Mouse (Mus musculus): ENCODE data around the gene Ccdc113. TPM values are rescaled to one million over a fixed set of nuclear protein-coding genes. Genes with fewer than 3 reads are reported as not detected.
A peak's percentile ranks its signal among the peaks of the same experiment; 100 is the strongest.

Gene Ccdc113
- total RNA-seq, 2 experiments from 2014 or later = 3.3 to 3.4 TPM

DNA sequence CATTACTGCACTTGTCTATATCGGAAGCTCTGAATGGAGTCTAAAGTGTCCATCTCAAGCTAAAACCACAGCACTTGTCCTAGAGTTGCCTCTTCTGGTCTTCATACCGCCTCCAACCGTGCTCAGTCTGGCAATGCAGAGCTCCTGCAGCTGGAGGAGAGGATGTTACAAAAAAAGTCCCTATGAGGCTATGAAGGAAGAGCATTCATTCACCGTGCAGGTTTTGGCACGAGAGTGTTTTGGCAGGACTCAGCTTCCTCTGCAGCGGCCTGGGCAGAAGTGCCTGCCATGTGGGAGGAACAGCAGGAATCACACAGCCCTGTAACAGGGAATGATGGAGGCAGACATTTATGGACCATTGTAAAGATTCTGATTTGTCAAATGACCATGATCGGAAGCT is 31.5 kb upstream of the Ccdc113 start:
- peak in 1 of 2 experiments; percentile 26 for DNase-seq (ENCODE audit: extremely low spot score in 1 of 2, low spot score in 2 of 2)
- TF ChIP-seq CTCF (IDR thresholded peaks at IDR 0.05) = no peak
- Histone ChIP-seq H3K27ac (no peak overlapping the region), H3K4me3 (no peak overlapping the region)
- intact Hi-C loops (cut with DNase I) = loop anchor here (5.0 kb wide), 1 partner anchor 85 kb away; no protein-coding TSS in a partner anchor

DNA sequence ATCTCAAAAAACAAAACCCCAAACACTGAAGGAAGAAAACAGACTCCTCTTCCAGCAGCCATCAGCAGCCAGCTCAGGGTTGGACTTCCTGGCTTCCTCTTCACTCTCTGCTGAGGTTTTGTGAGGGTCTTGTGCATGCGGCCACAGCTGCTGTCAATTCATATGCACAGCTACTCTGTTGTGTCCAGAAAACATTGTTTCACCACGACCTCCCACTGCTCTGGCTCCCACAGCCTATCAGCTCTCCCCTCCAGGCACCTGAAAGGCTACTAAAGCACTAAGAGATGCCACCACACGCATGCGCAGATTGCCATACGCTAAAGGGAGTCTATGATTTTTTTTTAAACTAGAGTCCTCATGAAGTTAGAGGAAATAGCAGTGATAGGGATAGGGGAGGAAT is 29.1 kb upstream of the Ccdc113 start:
- intact Hi-C loops (cut with DNase I) = loop anchor here (5.0 kb wide), 1 partner anchor 82 kb away; no protein-coding TSS in a partner anchor

DNA sequence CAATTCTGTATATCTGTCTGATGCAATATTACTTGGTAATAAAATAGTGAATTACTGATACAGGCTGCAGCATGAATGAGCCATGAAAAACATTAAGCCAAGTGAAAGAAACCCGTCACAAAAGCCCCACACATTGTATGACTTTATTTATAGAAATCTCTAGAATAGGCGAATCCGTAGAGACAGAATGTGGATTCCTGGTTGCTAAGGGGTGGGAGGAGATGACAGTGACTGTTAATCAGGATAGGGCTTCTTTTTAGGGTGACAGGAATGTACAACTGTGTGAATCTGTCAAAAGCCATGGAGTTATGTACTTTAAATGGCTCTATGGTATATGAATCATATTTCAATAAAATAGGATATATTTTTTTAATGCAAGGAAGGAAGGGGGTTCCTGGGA is 28.3 kb upstream of the Ccdc113 start:
- DNase-seq (ENCODE audit: extremely low spot score in 1 of 2, low spot score in 2 of 2) = no peak
- intact Hi-C loops (cut with DNase I) = no loop called here
- H3K27ac ChIP-seq = peak overlapping the region; percentile 68
- no peak for TF ChIP-seq CTCF (IDR thresholded peaks at IDR 0.05)
- no peak overlapping the region for H3K4me3 ChIP-seq

More for the DNA sequence above, 29.1 kb upstream of the Ccdc113 start:
- Histone ChIP-seq H3K4me3 (no peak overlapping the region), H3K27ac (no peak overlapping the region)
- no peak for DNase-seq (ENCODE audit: extremely low spot score in 1 of 2, low spot score in 2 of 2)
- no peak for TF ChIP-seq CTCF (IDR thresholded peaks at IDR 0.05)

DNA sequence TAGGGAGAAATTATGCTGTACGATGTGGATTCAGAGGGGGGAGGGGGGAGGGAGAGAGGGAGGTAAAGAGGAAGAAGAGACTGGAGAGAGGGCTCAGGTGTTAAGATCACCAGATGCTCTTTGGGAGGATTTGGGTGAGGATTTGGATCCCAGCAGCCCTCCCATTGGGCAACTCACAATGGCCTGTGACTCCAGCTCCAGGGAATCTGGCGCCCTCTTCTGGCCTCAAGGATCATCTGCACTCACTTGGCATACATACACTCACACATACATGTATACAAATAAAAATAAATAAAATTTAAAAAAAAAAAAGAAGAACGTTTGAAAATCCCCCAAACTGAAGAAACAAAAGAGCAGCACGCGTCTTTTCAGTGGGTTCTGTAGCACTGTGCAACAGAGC is 27.6 kb upstream of the Ccdc113 start:
- Histone ChIP-seq H3K4me3 (no peak overlapping the region), H3K27ac (peak overlapping the region; percentile 68; the same call in 1 of the 2 replicates)
- peak; percentile 35 for TF ChIP-seq CTCF (IDR thresholded peaks at IDR 0.05)
- intact Hi-C loops (cut with DNase I) = no loop called here
- no peak for DNase-seq (ENCODE audit: extremely low spot score in 1 of 2, low spot score in 2 of 2)

DNA sequence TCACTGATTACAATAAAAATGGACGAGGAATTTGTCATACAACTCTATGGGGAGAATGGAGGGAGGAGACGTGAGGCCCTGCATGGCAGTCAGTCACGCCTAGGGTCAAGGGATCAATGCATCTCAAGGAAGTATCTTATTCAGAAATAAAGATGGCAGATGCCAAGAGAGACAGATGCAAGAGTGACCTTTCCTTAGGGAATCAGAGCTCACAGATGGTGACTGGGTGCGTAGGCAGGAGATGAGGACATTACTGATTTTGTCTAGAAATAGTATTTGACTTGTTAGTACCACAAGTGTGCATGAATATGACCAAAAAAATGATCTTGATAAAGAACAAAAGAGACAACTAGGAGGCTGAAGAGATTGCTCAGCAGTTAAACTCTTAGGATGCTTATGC is 21.6 kb upstream of the Ccdc113 start:
- Histone ChIP-seq H3K4me3 (no peak overlapping the region), H3K27ac (no peak overlapping the region)
- no peak for TF ChIP-seq CTCF (IDR thresholded peaks at IDR 0.05)
- intact Hi-C loops (cut with DNase I) = no loop called here
- DNase-seq (ENCODE audit: extremely low spot score in 1 of 2, low spot score in 2 of 2) = no peak

DNA sequence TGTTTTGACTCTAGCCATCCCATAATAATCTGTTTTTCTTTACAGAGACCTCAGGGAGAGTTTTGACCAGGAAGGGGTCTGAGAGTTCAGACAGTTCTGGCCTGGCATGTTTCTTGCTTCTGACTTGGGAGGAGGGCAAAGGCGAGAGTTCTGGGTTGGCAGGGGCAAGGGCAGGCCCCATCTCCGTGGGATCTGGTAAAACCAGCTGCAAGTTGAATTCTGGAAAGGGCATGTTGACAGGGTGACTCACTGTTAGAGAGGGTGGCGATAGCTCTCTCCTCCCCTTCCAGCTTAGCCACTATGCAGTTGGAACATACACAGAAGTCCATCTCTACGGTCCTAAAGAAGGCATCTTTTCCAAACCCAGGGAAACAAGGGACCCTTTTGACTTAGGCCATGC is 20.7 kb upstream of the Ccdc113 start:
- H3K4me3 ChIP-seq = no peak overlapping the region
- no peak for TF ChIP-seq CTCF (IDR thresholded peaks at IDR 0.05)
- H3K27ac ChIP-seq = no peak overlapping the region
- DNase-seq (ENCODE audit: extremely low spot score in 1 of 2, low spot score in 2 of 2) = no peak
- intact Hi-C loops (cut with DNase I) = no loop called here

DNA sequence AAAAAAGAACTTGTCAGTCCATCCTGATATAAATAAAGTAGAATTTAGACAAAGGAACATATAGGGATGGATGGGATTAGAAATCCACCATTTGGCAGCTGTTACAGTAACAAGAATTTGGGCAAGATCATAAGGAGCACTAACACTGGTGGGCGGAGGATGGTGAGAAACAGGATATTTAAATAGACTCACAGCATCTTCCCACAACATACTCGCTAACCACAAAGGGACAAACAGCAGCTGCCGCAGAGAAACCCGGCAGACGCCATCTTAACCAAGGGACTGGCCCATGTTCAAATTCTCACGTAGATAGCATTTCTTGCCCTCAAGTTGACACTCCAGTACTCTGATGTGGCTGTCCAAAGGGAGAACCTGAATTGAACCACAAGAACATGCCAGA is 17.0 kb upstream of the Ccdc113 start:
- peak in 1 of 2 experiments; percentile 23 for DNase-seq (ENCODE audit: extremely low spot score in 1 of 2, low spot score in 2 of 2)
- Histone ChIP-seq H3K4me3 (no peak overlapping the region), H3K27ac (no peak overlapping the region)
- TF ChIP-seq CTCF (IDR thresholded peaks at IDR 0.05) = no peak
- intact Hi-C loops (cut with DNase I) = no loop called here

DNA sequence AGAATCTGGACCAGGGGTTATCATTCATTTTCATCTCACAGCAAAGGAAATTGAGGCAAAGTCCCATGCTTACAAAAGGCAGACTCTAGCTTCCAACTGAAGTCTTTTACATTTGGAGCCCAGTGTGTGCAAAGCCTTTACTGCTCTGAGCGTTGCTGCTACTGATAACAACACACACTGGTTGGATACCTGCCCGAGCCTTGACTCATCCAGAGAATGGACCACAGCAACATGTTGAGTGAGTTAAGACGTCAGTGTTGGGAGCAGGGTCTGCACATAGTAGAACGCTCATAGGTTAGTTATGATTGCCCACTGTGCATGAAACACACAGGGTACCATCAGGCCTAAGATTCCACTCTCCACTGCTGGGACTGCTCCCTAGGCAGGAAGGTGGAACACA is 9.9 kb upstream of the Ccdc113 start:
- H3K27ac ChIP-seq = no peak overlapping the region

DNA sequence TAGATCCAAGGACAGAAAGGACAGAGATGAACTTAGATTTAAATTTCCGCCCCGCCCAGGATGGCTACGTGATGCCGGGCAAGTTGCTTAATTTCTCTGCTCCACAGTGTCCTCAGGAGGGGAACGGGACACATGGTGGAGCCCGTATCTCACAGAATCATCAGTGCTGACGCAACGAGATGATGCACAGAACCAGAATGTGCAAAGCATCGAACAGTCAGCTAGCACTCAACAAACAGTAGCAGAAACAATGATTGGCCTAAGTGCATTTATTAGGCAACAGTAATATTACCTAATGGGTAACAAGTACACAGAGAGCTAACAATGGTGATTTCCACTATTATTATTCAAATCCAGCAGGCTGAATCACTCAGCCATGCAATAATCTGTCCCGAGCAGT is 5.7 kb upstream of the Ccdc113 start:
- intact Hi-C loops (cut with DNase I) = no loop called here
- no peak for DNase-seq (ENCODE audit: extremely low spot score in 1 of 2, low spot score in 2 of 2)

More for the DNA sequence above, 9.9 kb upstream of the Ccdc113 start:
- no peak for DNase-seq (ENCODE audit: extremely low spot score in 1 of 2, low spot score in 2 of 2)
- TF ChIP-seq CTCF (IDR thresholded peaks at IDR 0.05) = no peak
- intact Hi-C loops (cut with DNase I) = no loop called here
- no peak overlapping the region for H3K4me3 ChIP-seq

DNA sequence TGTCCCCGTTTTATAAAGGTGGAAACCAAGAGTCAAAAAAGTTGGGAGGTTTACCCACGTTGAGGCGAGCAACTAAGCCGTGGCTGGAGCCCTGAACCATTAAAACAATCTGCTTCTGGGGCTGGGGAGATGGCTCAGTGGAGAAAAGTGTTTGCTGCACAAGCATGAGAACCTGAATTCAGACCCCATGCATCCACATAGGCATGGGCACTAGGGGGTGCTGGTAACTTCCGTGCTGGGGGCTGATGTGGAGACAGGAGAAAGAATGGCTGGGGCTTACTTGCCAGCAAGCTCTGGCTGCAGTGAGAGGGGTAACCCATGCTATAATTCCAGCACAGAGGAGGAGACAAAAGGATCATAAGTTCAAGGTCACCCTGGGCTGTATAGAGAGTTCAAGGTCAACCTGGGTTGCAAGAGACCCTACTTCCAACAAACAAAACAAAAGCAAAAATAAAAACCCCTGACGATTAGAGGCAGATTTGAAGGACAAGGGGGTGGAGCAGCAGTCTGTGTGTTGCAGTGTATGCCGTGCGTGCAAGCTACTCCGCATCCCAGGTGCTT is 5.1 kb upstream of the Ccdc113 start:
- Histone ChIP-seq H3K4me3 (no peak overlapping the region), H3K27ac (no peak overlapping the region)
- intact Hi-C loops (cut with DNase I) = no loop called here
- peak; percentile 32 for TF ChIP-seq CTCF (IDR thresholded peaks at IDR 0.05)
- DNase-seq (ENCODE audit: extremely low spot score in 1 of 2, low spot score in 2 of 2) = no peak

More for the DNA sequence above, 5.7 kb upstream of the Ccdc113 start:
- TF ChIP-seq CTCF (IDR thresholded peaks at IDR 0.05) = no peak
- no peak overlapping the region for H3K27ac ChIP-seq
- no peak overlapping the region for H3K4me3 ChIP-seq

DNA sequence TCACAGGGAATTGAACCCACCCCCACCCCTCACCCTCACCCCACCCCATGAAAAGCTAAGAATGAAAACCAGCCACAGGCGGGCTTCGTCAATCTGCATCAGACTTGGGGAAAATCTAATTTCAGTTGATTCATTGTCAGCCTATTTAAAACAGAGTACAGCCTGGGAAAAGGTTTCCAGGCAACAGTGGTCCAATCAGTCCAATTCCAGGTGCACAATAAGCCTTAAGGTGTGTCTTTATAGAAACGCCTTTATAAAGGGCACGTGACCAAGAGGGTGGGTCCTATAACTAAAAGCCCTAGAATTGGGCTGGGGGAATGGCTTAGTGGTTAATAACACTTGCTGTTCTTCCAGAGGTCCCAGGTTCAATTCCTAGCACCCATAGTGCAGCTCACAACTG is 1.7 kb upstream of the Ccdc113 start:
- no peak for DNase-seq (ENCODE audit: extremely low spot score in 1 of 2, low spot score in 2 of 2)
- Histone ChIP-seq H3K27ac (no peak overlapping the region), H3K4me3 (no peak overlapping the region)
- intact Hi-C loops (cut with DNase I) = loop anchor here (5.0 to 10.0 kb wide), 3 partner anchors 47 to 277 kb away; no protein-coding TSS in a partner anchor
- no peak for TF ChIP-seq CTCF (IDR thresholded peaks at IDR 0.05)

DNA sequence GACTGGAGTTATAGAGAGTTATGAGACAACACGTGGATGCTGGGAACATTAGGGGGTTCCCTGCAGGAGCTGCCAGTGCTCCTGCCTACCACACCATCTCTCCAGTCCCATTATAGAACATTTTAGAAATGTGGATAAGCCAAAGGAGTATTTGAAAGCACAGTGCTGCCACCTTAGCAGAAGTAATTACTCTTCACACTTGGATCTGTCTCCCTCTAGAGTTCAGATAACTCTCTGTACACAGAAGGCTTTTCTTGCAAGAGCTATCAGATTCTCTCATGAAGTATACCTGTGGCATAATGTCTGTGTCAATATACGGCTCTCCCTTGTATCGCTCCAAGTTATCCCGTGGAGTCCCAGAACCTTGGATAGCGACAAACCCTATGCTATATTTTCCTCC is 5.6 kb downstream of the Ccdc113 start:
- intact Hi-C loops (cut with DNase I) = loop anchor here (10.0 kb wide), 2 partner anchors 55 to 285 kb away; no protein-coding TSS in a partner anchor

DNA sequence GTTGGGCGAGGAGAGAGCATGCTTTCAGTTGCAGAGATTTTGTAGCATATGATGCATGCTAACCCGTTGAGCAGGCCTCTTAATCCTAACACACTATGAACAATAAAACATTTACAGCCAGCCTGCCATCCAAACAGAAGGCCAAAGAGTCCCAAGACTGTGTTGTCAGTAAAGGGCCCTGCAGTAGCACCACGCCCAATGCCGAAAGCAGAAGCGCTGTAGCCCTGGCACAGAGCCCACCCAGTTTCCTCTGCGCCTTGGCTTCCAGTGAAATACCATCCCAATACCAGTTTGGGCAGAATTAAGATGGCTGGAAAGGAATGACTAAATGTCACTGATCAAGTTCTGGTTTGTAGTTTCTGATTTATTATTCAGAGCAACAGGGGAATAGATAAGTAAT is 8.3 kb downstream of the Ccdc113 start:
- no peak for DNase-seq (ENCODE audit: extremely low spot score in 1 of 2, low spot score in 2 of 2)
- TF ChIP-seq CTCF (IDR thresholded peaks at IDR 0.05) = no peak
- intact Hi-C loops (cut with DNase I) = no loop called here
- H3K27ac ChIP-seq = no peak overlapping the region
- H3K4me3 ChIP-seq = no peak overlapping the region

More for the DNA sequence above, 5.6 kb downstream of the Ccdc113 start:
- peak; percentile 64 for TF ChIP-seq CTCF (IDR thresholded peaks at IDR 0.05)
- Histone ChIP-seq H3K27ac (no peak overlapping the region), H3K4me3 (no peak overlapping the region)
- DNase-seq (ENCODE audit: extremely low spot score in 1 of 2, low spot score in 2 of 2) = no peak

Data from left cerebral cortex, adult 2 months (tissue).